8 mouse cellular contexts compared by ENCODE assay signal in the genomic region with DNA sequence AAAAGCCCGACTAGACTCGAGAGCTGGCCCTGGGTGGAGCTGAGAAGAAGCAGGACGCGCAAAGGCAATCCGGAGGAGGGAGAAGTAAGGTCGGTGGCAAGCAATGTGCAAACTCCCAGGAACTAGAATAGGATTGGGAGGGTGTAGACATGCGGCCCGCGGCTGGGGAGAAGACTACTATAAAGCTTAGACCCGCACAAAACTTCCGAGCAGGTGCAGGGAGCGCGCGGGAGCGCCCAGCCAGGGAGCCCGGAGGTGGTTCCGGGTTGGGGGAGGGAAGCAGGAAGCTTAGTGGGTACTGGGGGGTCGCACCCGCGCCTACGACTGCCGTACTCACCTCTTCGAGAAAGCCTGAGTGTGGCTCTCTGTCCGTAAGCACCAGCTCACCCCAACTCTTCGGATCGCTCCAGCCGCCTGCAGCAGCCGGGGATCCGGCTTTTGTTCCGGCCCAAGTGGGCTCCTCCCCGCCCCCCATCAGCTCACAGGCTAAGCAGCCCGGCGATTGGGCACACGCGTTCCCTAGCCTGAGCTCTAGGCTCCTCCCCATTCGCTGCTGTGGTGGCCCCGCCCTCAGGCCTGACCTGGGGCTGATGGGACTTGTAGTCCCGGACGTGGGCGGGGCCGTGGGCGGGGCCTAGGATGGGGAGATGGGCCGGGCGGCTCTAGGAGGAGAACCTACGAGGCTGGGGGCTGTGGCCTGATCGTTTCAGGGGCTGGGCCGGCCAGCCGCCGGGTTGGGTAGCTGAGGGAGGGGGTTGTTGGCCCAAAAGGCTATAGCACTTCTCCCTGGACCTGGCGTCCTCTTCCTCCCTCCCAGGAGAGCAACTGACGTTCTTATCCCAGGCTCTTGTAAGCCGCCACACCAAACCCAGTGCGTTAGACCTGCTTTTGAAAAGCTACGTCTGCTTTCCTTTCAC. TPM values are rescaled to one million over a fixed set of nuclear protein-coding genes. Genes with fewer than 3 reads are reported as not detected.
DNase-seq lines count a peak whose midpoint lies in the region; ATAC-seq lines count a peak whose summit lies in the region.

A gene (minus strand): TSS at position 543 of the 917 bp plus-strand sequence.

- ATAC-seq in hindbrain, embryonic 15.5 days (ENCODE audit: low FRiP score, low read depth) = peak; percentile 99

- peak within 1 kb of the TSS; percentile 58 for H3K4me3 ChIP-seq in hindbrain, embryonic 15.5 days

- peak within 1 kb of the TSS; percentile 88 for H3K27ac ChIP-seq in hindbrain, embryonic 15.5 days (replicated peaks)

- peak; percentile 98 for DNase-seq in T-cell, adult 2 months (ENCODE audit: low spot score)
- peak; percentile 95 to 99 for DNase-seq in cerebellum, postnatal 36 days
- DNase-seq in frontal cortex, postnatal 36 days (ENCODE audit: low spot score in 2 of 2) = peak; percentile 97
- DNase-seq in left cerebral cortex, adult 11 months (ENCODE audit: low spot score) = peak; percentile 97
- peak; percentile 98 to 100 for DNase-seq in lung, postnatal 4 days
- peak; percentile 98 for DNase-seq in retina, postnatal 7 days (ENCODE audit: low read depth, low spot score)
- peak; percentile 91 for DNase-seq in urinary bladder, adult 2 months (ENCODE audit: low spot score)

- under 1% methylated on average over 53 of the region's 54 CpGs for WGBS in hindbrain, embryonic 15.5 days

- H3K4me1 ChIP-seq in hindbrain, embryonic 15.5 days (replicated peaks) = peaks cover 39% of the 10 kb centered on the region

- peaks cover 7% of the 10 kb centered on the region for H3K36me3 ChIP-seq in hindbrain, embryonic 15.5 days

- H3K9ac ChIP-seq in hindbrain, embryonic 15.5 days = peak within 1 kb of the TSS; percentile 72

- H3K9me3 ChIP-seq in hindbrain, embryonic 15.5 days = no peaks in the 10 kb centered on the region

- peak within 1 kb of the TSS; percentile 71 for H3K4me2 ChIP-seq in hindbrain, embryonic 15.5 days

- H3K27me3 ChIP-seq in hindbrain, embryonic 15.5 days = no peaks in the 10 kb centered on the region

RNA-seq across cellular contexts. Expression of the gene that starts here (rescaled TPM):
- polyA plus RNA-seq in hindbrain, embryonic 15.5 days (2015; fragmentation: Nextera tagmentation; extraction: Ambion mirVana) = 228 and 230 TPM in 2 replicates
- polyA plus RNA-seq in urinary bladder, adult 2 months (2012; rRNA removed) = 83.9 and 93.7 TPM in 2 replicates

Comparison
In these comparisons a context has a peak if more than half of its experiments do, and no peak if none do; other contexts are left out.
1. Peak in every context shown above with its lines: DNase-seq, ATAC-seq, H3K4me3 ChIP-seq and H3K27ac ChIP-seq.